Mouse (Mus musculus) testis, adult 2 months (tissue): ENCODE results near the gene Zfp804a.

Source experiments
- CTCF ChIP-seq: fragments of 200-500 bp; IDR thresholded peaks from 2 replicates; pipeline ENCODE4 v1.5.1; 2012; ENCODE audit warnings: low read depth, mild to moderate bottlenecking, inconsistent platforms, low read length, moderate library complexity; ENCODE audit not compliant: control insufficient read depth, insufficient read depth, insufficient replicate concordance
- POLR2A ChIP-seq: fragments of 200-500 bp; IDR thresholded peaks from 2 replicates; pipeline ENCODE4 v1.6.1; 2012; ENCODE audit warnings: low read depth, mild to moderate bottlenecking, inconsistent platforms, low read length, moderate library complexity; ENCODE audit not compliant: control insufficient read depth

DNA sequence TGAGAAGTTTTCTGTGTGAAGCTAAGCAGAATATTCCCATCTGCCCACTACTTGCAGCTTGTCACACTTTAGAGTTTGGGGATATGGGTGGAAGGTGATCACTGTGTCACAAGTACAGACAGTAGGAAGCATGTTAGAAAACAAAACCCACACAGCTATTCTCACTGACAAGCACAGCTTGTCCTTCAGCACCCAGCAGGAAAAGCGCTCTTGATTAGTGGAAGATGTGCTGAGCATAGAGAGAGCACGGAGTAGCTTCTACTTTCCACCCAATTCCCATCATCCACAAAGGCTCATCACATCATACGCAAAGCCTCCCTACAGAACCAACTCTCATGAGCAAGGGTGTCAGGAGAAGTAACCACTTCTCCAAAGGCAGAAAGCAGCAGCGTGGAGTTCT, 1.4 kb downstream of the Zfp804a start:
- TF ChIP-seq POLR2A (no peak), CTCF (no peak)
